Mouse (Mus musculus) cerebellum, adult 2 months (tissue): ENCODE measurements at regions not wholly inside any gene's neighbourhood (a gene's known extent, or its start where the extent isn't known, plus 50 kb on each side); places are given as distances from the start of the nearest gene placed in this dataset.

Source experiments
- CTCF ChIP-seq: fragments of 200-500 bp; IDR thresholded peaks from 2 replicates; pipeline ENCODE4 v1.5.1; 2011; ENCODE audit warnings: low read depth, mild to moderate bottlenecking, control low read depth, low read length, moderate library complexity, borderline replicate concordance; ENCODE audit not compliant: insufficient read depth
- POLR2A ChIP-seq: fragments of 200-500 bp; IDR thresholded peaks from 2 replicates; pipeline ENCODE4 v1.6.1; 2011; ENCODE audit warnings: low read length, control low read depth, borderline replicate concordance; ENCODE audit not compliant: insufficient read depth

- TF ChIP-seq CTCF (no peak), POLR2A (no peak)
Observed at GRCm38 (mm10) chr11:8293322-8294014, 370.9 kb downstream of the Tns3 start.
